Mouse (Mus musculus) lung, postnatal 0 days (tissue): Measurements from ENCODE around the gene Bex2. TPM values are rescaled to one million over a fixed set of nuclear protein-coding genes. Genes with fewer than 3 reads are reported as not detected.
"Not testable (repeated sequence)": the region's sequence is repeated elsewhere in the genome, so short reads cannot be mapped to it uniquely, and the experiment has no call there.

ENCODE experiments used
- ATAC-seq: fragments of 200-750 bp; cut with Nextera tagmentation; 2 replicates; pipeline ENCODE4 v1.8.0; 2017; ENCODE audit warnings: moderate library complexity
- DNase-seq: peaks from one replicate; pipeline ENCODE4 v3.0.0-alpha.2; 2016; ENCODE audit warnings: low spot score
- H3K27ac ChIP-seq: fragments of 300-500 bp; sonication (generic); 2 replicates; pipeline ENCODE4 v1.5.1; 2014; ENCODE audit warnings: antibody characterized with exemption, mild to moderate bottlenecking, low read length, mixed read lengths
- H3K27me3 ChIP-seq: fragments of 300-500 bp; sonication (generic); replicated peaks from 2 replicates; pipeline ENCODE4 v1.6.1; 2014; ENCODE audit warnings: low read length, mixed read lengths; ENCODE audit not compliant: insufficient read depth
- H3K36me3 ChIP-seq: fragments of 300-500 bp; sonication (generic); 2 replicates; pipeline ENCODE4 v1.6.1; 2014; ENCODE audit warnings: low read length, mixed read lengths; ENCODE audit not compliant: insufficient read depth
- H3K4me1 ChIP-seq: fragments of 300-500 bp; sonication (generic); 2 replicates; pipeline ENCODE4 v1.6.1; 2014; ENCODE audit warnings: antibody characterized with exemption, low read depth, low read length, mixed read lengths; ENCODE audit not compliant: insufficient read depth
- H3K4me2 ChIP-seq: fragments of 300-500 bp; sonication (generic); replicated peaks from 2 replicates; pipeline ENCODE4 v1.6.1; 2014; ENCODE audit warnings: low read depth, mild to moderate bottlenecking, low read length, moderate library complexity, mixed read lengths
- H3K4me3 ChIP-seq: fragments of 300-500 bp; sonication (generic); 2 replicates; pipeline ENCODE4 v1.5.1; 2014; ENCODE audit warnings: low read depth, low read length
- H3K9ac ChIP-seq: fragments of 300-500 bp; sonication (generic); replicated peaks from 2 replicates; pipeline ENCODE4 v1.6.1; 2014; ENCODE audit warnings: low read depth, mild to moderate bottlenecking
- H3K9me3 ChIP-seq: fragments of 300-500 bp; sonication (generic); 2 replicates; pipeline ENCODE4 v1.6.1; 2016; ENCODE audit warnings: low read length, mixed read lengths
- CTCF ChIP-seq: IDR thresholded peaks from 2 replicates; pipeline ENCODE4 v1.5.1; 2016; ENCODE audit warnings: antibody characterized with exemption, mild to moderate bottlenecking
- EP300 ChIP-seq: IDR thresholded peaks from 2 replicates; pipeline ENCODE4 v1.6.1; 2016; ENCODE audit warnings: antibody characterized with exemption, mild to moderate bottlenecking, control low read depth
- WGBS: fragments of 180-500 bp; shearing (Covaris S2); extraction: QIAGEN DNeasy Blood & Tissue Kit; methylation state at CpG from one replicate; pipeline ENCODE4 v1.1.7; 2014; 5-methylcytosine and 5-hydroxymethylcytosine counted together
- polyA plus RNA-seq: library from polyadenylated mRNA; unstranded; fragments of >200 nt; fragmentation: Nextera tagmentation; extraction: Ambion mirVana; gene quantifications from 2 replicates; pipeline ENCODE4 v1.2.1, GENCODE M21; 2015

Gene Bex2
- polyA plus RNA-seq, 1 experiment from 2014 or later: 327 TPM

- H3K27me3 ChIP-seq: no peaks in the 10 kb centered on the region
- WGBS: 41% methylated on average over 2 of the region's 2 CpGs
- H3K27ac ChIP-seq: no peak overlapping the region
- H3K4me2 ChIP-seq: no peak overlapping the region
- TF ChIP-seq EP300 (no peak), CTCF (no peak)
- no peak for ATAC-seq
- no peak overlapping the region for H3K4me3 ChIP-seq
- H3K36me3 ChIP-seq: no peaks in the 10 kb centered on the region
- H3K4me1 ChIP-seq: no peaks in the 10 kb centered on the region
- no peaks in the 10 kb centered on the region for H3K9me3 ChIP-seq
- no peak overlapping the region for H3K9ac ChIP-seq
- DNase-seq: no peak
These were observed 26.4 kb upstream of the Bex2 start for GRCm38 (mm10) chrX:136094421-136094820.

GRCm38 (mm10) chrX:136092497-136093279, 24.7 kb upstream of the Bex2 start:
- H3K9ac ChIP-seq: no peak overlapping the region
- 8% methylated on average over 2 of the region's 2 CpGs for WGBS
- no peaks in the 10 kb centered on the region for H3K27me3 ChIP-seq
- H3K4me2 ChIP-seq: no peak overlapping the region
- ATAC-seq: no peak
- H3K4me1 ChIP-seq: no peaks in the 10 kb centered on the region
- no peaks in the 10 kb centered on the region for H3K36me3 ChIP-seq
- H3K9me3 ChIP-seq: no peaks in the 10 kb centered on the region
- no peak overlapping the region for H3K27ac ChIP-seq
- no peak for TF ChIP-seq CTCF
- TF ChIP-seq EP300: no peak
- no peak for DNase-seq
- H3K4me3 ChIP-seq: no peak overlapping the region

- no peak within 1 kb of the TSS for H3K4me2 ChIP-seq
- 74% methylated on average over 9 of the region's 9 CpGs for WGBS
- H3K9ac ChIP-seq: no peak within 1 kb of the TSS
- H3K4me1 ChIP-seq: no peaks in the 10 kb centered on the region
- ATAC-seq (no peak), DNase-seq (no peak)
- no peak within 1 kb of the TSS for H3K27ac ChIP-seq
- H3K36me3 ChIP-seq: no peaks in the 10 kb centered on the region
- H3K9me3 ChIP-seq: no peaks in the 10 kb centered on the region
- H3K4me3 ChIP-seq: no peak within 1 kb of the TSS
- no peak for TF ChIP-seq EP300
- no peak for TF ChIP-seq CTCF
- no peaks in the 10 kb centered on the region for H3K27me3 ChIP-seq
These were observed 17.1 kb upstream of the Bex2 start, which contains the start of gene Nxf3 for GRCm38 (mm10) chrX:136085155-136085554. Gene Nxf3 (minus strand): TSS chrX:136085255.

DNA sequence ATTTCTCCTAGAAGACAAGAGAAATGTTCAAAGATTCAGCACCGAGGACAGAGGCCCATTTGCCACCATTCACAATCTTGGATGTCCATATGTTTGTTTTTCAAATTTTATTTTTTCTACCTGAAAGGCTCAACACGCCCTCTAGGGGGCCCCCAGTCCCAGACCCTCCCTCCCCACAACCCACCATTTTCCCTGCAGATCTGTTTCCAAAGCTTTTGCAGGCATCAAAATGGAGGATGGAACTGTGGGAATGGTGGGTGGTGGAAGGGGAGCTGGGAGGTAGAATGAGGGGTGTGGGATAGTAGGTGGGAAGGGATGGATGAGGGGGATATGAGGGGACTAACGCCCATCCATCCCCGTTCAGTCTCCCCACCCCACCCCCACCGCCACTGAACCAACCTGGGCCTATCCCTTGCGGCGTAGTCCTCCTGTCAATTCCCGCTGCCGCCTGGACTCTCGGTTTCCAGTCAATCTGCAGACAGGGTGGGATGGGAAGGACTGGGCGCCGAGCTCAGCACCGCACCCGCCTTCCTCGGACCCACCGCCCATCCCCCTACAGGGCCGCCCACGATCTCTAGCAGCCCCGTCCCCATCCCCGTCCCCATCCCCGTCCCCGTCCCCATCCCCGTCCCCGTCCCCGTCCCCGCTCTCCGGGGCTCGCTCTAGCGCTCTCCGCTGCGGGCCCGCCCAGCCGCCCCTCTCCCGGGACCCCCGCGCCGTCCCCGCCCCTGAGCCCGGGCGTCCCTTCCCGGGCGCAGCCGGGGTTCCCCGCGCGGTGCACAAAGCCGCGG, 640 bp downstream of the Bex2 start:
- DNase-seq: peak; percentile 17
- 21% methylated on average over 6 of the region's 48 CpGs for WGBS
- ATAC-seq: peak; percentile 57

DNA sequence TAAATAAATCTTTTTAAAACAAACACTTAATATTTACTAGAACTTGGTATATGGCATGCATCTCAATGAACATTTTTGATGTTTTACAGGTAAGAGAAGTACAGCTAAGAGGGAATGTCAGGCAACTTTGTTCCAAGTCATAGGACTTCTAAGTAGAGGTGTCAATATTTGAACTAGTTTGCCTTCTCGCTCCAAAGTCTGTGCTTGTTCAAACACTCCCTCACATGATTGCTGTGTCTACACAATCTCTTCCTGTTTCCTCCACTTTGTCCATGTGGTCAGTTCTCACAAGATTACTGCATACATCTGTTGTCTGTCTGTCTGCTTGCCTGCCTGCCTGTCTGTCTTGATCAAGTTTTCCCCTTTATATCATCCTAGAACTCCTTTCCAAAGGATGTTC, 7.3 kb downstream of the Bex2 start:
- ATAC-seq: peak; percentile 76
- Histone ChIP-seq H3K4me2 (no peak overlapping the region), H3K27me3 (no peaks in the 10 kb centered on the region), H3K27ac (no peak overlapping the region), H3K36me3 (no peaks in the 10 kb centered on the region), H3K4me3 (no peak overlapping the region), H3K9ac (no peak overlapping the region), H3K9me3 (no peaks in the 10 kb centered on the region), H3K4me1 (no peaks in the 10 kb centered on the region)
- TF ChIP-seq CTCF (no peak), EP300 (peak; percentile 64; the same call in 1 of the 2 replicates)
- peak; percentile 73 for DNase-seq
- WGBS: 43% methylated on average over 1 of the region's 1 CpGs

More for the DNA sequence above, 640 bp downstream of the Bex2 start:
- not testable (repeated sequence) for H3K9ac ChIP-seq, H3K27me3 ChIP-seq, H3K27ac ChIP-seq, H3K9me3 ChIP-seq, H3K4me1 ChIP-seq, H3K36me3 ChIP-seq
- Histone ChIP-seq H3K4me3 (peak overlapping the region; percentile 3; the same call in 1 of the 2 replicates), H3K4me2 (0 out of 2 replicates have a peak overlapping the region, but pooled peaks have one; percentile 22)

- Histone ChIP-seq H3K4me1 (no peaks in the 10 kb centered on the region), H3K9ac (no peak overlapping the region), H3K27me3 (no peaks in the 10 kb centered on the region), H3K4me3 (no peak overlapping the region), H3K27ac (no peak overlapping the region), H3K4me2 (no peak overlapping the region), H3K36me3 (no peaks in the 10 kb centered on the region), H3K9me3 (no peaks in the 10 kb centered on the region)
- peak; percentile 76 for ATAC-seq
- 56% methylated on average over 2 of the region's 2 CpGs for WGBS
- TF ChIP-seq CTCF (no peak), EP300 (no peak)
- peak; percentile 29 for DNase-seq
These were observed 16.8 kb downstream of the Bex2 start for GRCm38 (mm10) chrX:136051219-136051618.
